Mouse (Mus musculus): ENCODE results near the gene Itpripl2. TPM values are rescaled to one million over a fixed set of nuclear protein-coding genes. Genes with fewer than 3 reads are reported as not detected.

The Itpripl2 gene
- polyA plus RNA-seq, 1 experiment from 2014 or later: 2.5 TPM

DNA sequence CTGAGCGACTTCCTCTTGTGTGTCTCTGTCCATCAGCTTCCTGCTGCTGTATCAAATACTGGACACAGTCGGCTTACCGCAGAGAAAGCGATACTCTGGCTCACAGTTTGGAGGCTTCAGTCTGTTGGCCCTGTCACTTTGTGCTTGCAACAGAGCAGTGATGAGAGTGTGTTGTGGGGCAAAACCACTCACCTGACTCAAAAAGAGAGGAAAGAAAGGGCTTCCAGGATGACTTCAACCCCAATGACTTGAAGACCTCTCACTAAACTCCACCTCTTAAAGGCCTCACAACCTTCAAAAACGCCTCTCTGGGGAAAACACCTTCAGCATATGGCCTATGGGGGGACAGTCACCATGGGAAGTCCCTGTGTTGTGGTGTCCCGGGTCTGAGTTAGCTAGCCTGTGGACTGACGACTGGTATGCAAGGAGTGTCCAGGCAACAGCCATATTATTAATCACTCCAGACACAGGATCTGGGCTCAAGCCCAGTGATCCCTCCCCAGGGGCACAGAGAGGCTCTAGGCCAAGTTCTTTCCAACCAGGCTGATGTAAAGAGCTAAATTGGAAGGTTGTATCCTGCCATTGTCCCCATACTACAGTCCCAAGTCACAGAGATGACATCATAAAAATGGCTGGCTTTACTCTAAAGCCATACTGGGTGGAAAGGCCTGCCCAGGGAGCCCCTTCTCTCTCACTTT lies 16.6 kb downstream of the Itpripl2 start:
- Histone ChIP-seq H3K4me1 (ENCODE audit: control insufficient read depth in 2 of 2, insufficient read depth in 2 of 2, low read length in 2 of 2) (peaks cover 4 to 7% of the 10 kb centered on the region in 2 experiments; a peak in 2 of 4 replicates), H3K9me3 (ENCODE audit: control insufficient read depth, low read length) (peaks cover 12% of the 10 kb centered on the region), H3K4me3 (ENCODE audit: control insufficient read depth in 1 of 2, insufficient read depth in 1 of 2, low read depth in 1 of 2, low read length in 2 of 2) (no peak overlapping the region), H3K27me3 (ENCODE audit: control insufficient read depth, insufficient read depth, low read length) (no peaks in the 10 kb centered on the region), H3K36me3 (ENCODE audit: control insufficient read depth, insufficient read depth, low read length) (no peaks in the 10 kb centered on the region), H3K27ac (replicated peaks in 1 of 2; ENCODE audit: control insufficient read depth in 1 of 2, insufficient read depth in 1 of 2, low read depth in 2 of 2, low read length in 2 of 2) (0 out of 4 replicates have a peak overlapping the region, but pooled peaks have one; percentile 37 to 44), H3K9ac (ENCODE audit: low read length) (no peak overlapping the region), H3K4me2 (ENCODE audit: low read length) (no peak overlapping the region)
- 0 out of 2 replicates have a peak, but pooled peaks have one; percentile 24 for ATAC-seq (ENCODE audit: insufficient number of reproducible peaks, insufficient read depth, low FRiP score, low read depth)
- WGBS: 82% methylated on average over 7 of the region's 7 CpGs

GRCm38 (mm10) chr7:118472886-118473285 lies 18.9 kb downstream of the Itpripl2 start:
- 97% methylated on average over 1 of the region's 1 CpGs for WGBS
- peaks cover 12% of the 10 kb centered on the region for H3K9me3 ChIP-seq (ENCODE audit: control insufficient read depth, low read length)
- H3K27me3 ChIP-seq (ENCODE audit: control insufficient read depth, insufficient read depth, low read length): no peaks in the 10 kb centered on the region
- no peak for ATAC-seq (ENCODE audit: insufficient number of reproducible peaks, insufficient read depth, low FRiP score, low read depth)
- no peak overlapping the region for H3K9ac ChIP-seq (ENCODE audit: low read length)
- H3K36me3 ChIP-seq (ENCODE audit: control insufficient read depth, insufficient read depth, low read length): no peaks in the 10 kb centered on the region
- no peak overlapping the region for H3K27ac ChIP-seq (replicated peaks in 1 of 2; ENCODE audit: control insufficient read depth in 1 of 2, insufficient read depth in 1 of 2, low read depth in 2 of 2, low read length in 2 of 2)
- H3K4me1 ChIP-seq (ENCODE audit: control insufficient read depth in 2 of 2, insufficient read depth in 2 of 2, low read length in 2 of 2): no peaks in the 10 kb centered on the region
- no peak overlapping the region for H3K4me2 ChIP-seq (ENCODE audit: low read length)
- no peak overlapping the region for H3K4me3 ChIP-seq (ENCODE audit: control insufficient read depth in 1 of 2, insufficient read depth in 1 of 2, low read depth in 1 of 2, low read length in 2 of 2)

DNA sequence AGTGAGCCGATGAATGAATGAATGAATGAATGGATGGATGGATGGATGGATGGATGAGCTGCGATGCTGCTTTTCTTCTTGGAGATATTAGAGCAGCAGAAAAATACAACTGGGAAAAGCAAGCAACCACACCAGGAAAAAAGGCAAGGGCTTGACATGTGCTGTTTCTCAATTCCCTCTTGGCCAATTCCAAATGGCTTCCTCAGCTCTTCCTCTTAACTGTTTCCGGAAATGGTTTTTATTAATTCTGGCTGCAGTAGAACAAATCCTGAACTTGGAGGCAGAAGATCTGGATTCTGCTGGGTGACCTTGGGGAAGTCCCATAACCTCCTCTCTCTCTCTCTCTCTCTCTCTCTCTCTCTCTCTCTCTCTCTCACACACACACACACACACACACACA lies 23.7 kb downstream of the Itpripl2 start:
- 87% methylated on average over 3 of the region's 3 CpGs for WGBS

GRCm38 (mm10) chr7:118464432-118464831 lies 27.3 kb downstream of the Itpripl2 start:
- no peak overlapping the region for H3K9ac ChIP-seq (ENCODE audit: low read length)
- no peaks in the 10 kb centered on the region for H3K27me3 ChIP-seq (ENCODE audit: control insufficient read depth, insufficient read depth, low read length)
- H3K9me3 ChIP-seq (ENCODE audit: control insufficient read depth, low read length): no peaks in the 10 kb centered on the region
- H3K4me1 ChIP-seq (ENCODE audit: control insufficient read depth in 2 of 2, insufficient read depth in 2 of 2, low read length in 2 of 2): 0 out of 4 replicates have a peak, but pooled peaks cover 0 to 2% of the 10 kb centered on the region in 2 experiments
- H3K27ac ChIP-seq (replicated peaks in 1 of 2; ENCODE audit: control insufficient read depth in 1 of 2, insufficient read depth in 1 of 2, low read depth in 2 of 2, low read length in 2 of 2): no peak overlapping the region
- H3K36me3 ChIP-seq (ENCODE audit: control insufficient read depth, insufficient read depth, low read length): no peaks in the 10 kb centered on the region
- 31% methylated on average over 4 of the region's 4 CpGs for WGBS
- no peak for ATAC-seq (ENCODE audit: insufficient number of reproducible peaks, insufficient read depth, low FRiP score, low read depth)
- H3K4me3 ChIP-seq (ENCODE audit: control insufficient read depth in 1 of 2, insufficient read depth in 1 of 2, low read depth in 1 of 2, low read length in 2 of 2): no peak overlapping the region
- no peak overlapping the region for H3K4me2 ChIP-seq (ENCODE audit: low read length)

More for the DNA sequence above, 23.7 kb downstream of the Itpripl2 start:
- ATAC-seq (ENCODE audit: insufficient number of reproducible peaks, insufficient read depth, low FRiP score, low read depth): no peak
- H3K9me3 ChIP-seq (ENCODE audit: control insufficient read depth, low read length): 0 out of 2 replicates have a peak, but pooled peaks cover 3% of the 10 kb centered on the region
- H3K9ac ChIP-seq (ENCODE audit: low read length): no peak overlapping the region
- no peaks in the 10 kb centered on the region for H3K36me3 ChIP-seq (ENCODE audit: control insufficient read depth, insufficient read depth, low read length)
- H3K4me2 ChIP-seq (ENCODE audit: low read length): no peak overlapping the region
- no peaks in the 10 kb centered on the region for H3K27me3 ChIP-seq (ENCODE audit: control insufficient read depth, insufficient read depth, low read length)
- H3K4me1 ChIP-seq (ENCODE audit: control insufficient read depth in 2 of 2, insufficient read depth in 2 of 2, low read length in 2 of 2): 0 out of 4 replicates have a peak, but pooled peaks cover 0 to under 1% of the 10 kb centered on the region in 2 experiments
- no peak overlapping the region for H3K27ac ChIP-seq (replicated peaks in 1 of 2; ENCODE audit: control insufficient read depth in 1 of 2, insufficient read depth in 1 of 2, low read depth in 2 of 2, low read length in 2 of 2)
- no peak overlapping the region for H3K4me3 ChIP-seq (ENCODE audit: control insufficient read depth in 1 of 2, insufficient read depth in 1 of 2, low read depth in 1 of 2, low read length in 2 of 2)

DNA sequence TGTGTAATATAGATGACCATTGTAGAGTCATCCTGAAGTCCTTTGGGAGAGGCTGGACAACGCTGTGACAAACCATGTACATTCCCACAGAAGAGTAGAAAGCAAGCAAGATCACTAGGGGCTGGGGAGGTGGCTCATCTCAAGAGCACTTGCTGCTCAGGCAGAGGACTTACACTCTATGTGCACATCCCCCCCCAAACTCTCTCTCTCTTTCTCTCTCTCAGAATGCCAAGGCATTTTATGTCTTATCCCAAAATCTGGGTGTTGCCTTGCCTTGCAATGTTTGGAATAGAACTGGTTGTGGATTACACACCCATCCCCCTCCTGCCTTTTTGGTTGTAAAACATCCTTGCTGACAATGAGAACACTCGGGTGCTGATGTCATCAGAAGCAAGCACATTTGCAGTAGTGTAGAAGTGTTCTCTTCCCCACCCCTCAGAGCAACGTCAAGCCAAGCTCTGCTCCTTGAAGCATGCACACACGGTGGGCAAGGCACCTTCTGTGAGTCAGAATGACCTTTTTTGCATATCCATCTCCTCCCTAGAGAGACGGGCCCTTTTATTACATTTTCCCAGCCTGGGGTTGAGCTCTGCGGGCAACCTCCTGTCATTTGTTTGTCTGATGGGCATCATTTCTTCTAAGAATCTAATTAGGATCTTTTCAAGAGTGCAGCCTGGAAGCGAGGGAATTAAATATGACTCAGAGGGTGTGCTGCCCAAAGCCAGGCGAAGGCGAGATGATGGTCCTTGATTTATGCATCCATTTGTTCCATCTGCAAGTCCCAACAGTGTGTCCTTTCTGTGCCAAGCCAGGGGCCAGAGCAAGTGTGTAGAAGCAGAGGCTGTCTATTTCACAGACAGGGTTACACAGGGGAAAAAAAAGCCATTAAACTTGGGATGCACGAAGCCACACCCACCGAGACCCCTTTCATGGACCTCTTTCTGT lies 28.7 kb downstream of the Itpripl2 start:
- 58% methylated on average over 11 of the region's 11 CpGs for WGBS

GRCm38 (mm10) chr7:118461400-118462136 lies 30.2 kb downstream of the Itpripl2 start:
- no peak for ATAC-seq (ENCODE audit: insufficient number of reproducible peaks, insufficient read depth, low FRiP score, low read depth)
- Histone ChIP-seq H3K27me3 (ENCODE audit: control insufficient read depth, insufficient read depth, low read length) (no peaks in the 10 kb centered on the region), H3K4me1 (ENCODE audit: control insufficient read depth in 2 of 2, insufficient read depth in 2 of 2, low read length in 2 of 2) (0 out of 4 replicates have a peak, but pooled peaks cover 0 to 2% of the 10 kb centered on the region in 2 experiments), H3K4me2 (ENCODE audit: low read length) (no peak overlapping the region), H3K4me3 (ENCODE audit: control insufficient read depth in 1 of 2, insufficient read depth in 1 of 2, low read depth in 1 of 2, low read length in 2 of 2) (no peak overlapping the region), H3K27ac (replicated peaks in 1 of 2; ENCODE audit: control insufficient read depth in 1 of 2, insufficient read depth in 1 of 2, low read depth in 2 of 2, low read length in 2 of 2) (no peak overlapping the region), H3K36me3 (ENCODE audit: control insufficient read depth, insufficient read depth, low read length) (no peaks in the 10 kb centered on the region), H3K9me3 (ENCODE audit: control insufficient read depth, low read length) (no peaks in the 10 kb centered on the region), H3K9ac (ENCODE audit: low read length) (no peak overlapping the region)
- WGBS: 50% methylated on average over 16 of the region's 16 CpGs

More for the DNA sequence above, 28.7 kb downstream of the Itpripl2 start:
- Histone ChIP-seq H3K36me3 (ENCODE audit: control insufficient read depth, insufficient read depth, low read length) (no peaks in the 10 kb centered on the region), H3K4me2 (ENCODE audit: low read length) (no peak overlapping the region), H3K27me3 (ENCODE audit: control insufficient read depth, insufficient read depth, low read length) (no peaks in the 10 kb centered on the region), H3K9me3 (ENCODE audit: control insufficient read depth, low read length) (no peaks in the 10 kb centered on the region), H3K4me3 (ENCODE audit: control insufficient read depth in 1 of 2, insufficient read depth in 1 of 2, low read depth in 1 of 2, low read length in 2 of 2) (no peak overlapping the region), H3K9ac (ENCODE audit: low read length) (no peak overlapping the region), H3K4me1 (ENCODE audit: control insufficient read depth in 2 of 2, insufficient read depth in 2 of 2, low read length in 2 of 2) (0 out of 4 replicates have a peak, but pooled peaks cover 0 to 2% of the 10 kb centered on the region in 2 experiments), H3K27ac (replicated peaks in 1 of 2; ENCODE audit: control insufficient read depth in 1 of 2, insufficient read depth in 1 of 2, low read depth in 2 of 2, low read length in 2 of 2) (no peak overlapping the region)
- ATAC-seq (ENCODE audit: insufficient number of reproducible peaks, insufficient read depth, low FRiP score, low read depth): no peak

- ATAC-seq (ENCODE audit: insufficient number of reproducible peaks, insufficient read depth, low FRiP score, low read depth): no peak
- Histone ChIP-seq H3K9me3 (ENCODE audit: control insufficient read depth, low read length) (no peaks in the 10 kb centered on the region), H3K27me3 (ENCODE audit: control insufficient read depth, insufficient read depth, low read length) (peaks cover 4% of the 10 kb centered on the region; the same call in 1 of the 2 replicates), H3K4me3 (ENCODE audit: control insufficient read depth in 1 of 2, insufficient read depth in 1 of 2, low read depth in 1 of 2, low read length in 2 of 2) (no peak overlapping the region), H3K27ac (replicated peaks in 1 of 2; ENCODE audit: control insufficient read depth in 1 of 2, insufficient read depth in 1 of 2, low read depth in 2 of 2, low read length in 2 of 2) (no peak overlapping the region), H3K9ac (ENCODE audit: low read length) (no peak overlapping the region), H3K4me1 (ENCODE audit: control insufficient read depth in 2 of 2, insufficient read depth in 2 of 2, low read length in 2 of 2) (peaks cover 0 to 3% of the 10 kb centered on the region in 2 experiments; a peak in 1 of 4 replicates), H3K36me3 (ENCODE audit: control insufficient read depth, insufficient read depth, low read length) (no peaks in the 10 kb centered on the region), H3K4me2 (ENCODE audit: low read length) (no peak overlapping the region)
- WGBS: 35% methylated on average over 4 of the region's 4 CpGs
Measured at GRCm38 (mm10) chr7:118453722-118454121, 38.1 kb downstream of the Itpripl2 start.
